ENCODE assay signal across 10 mouse cellular contexts in genomic region chr3:104671543-104671942, GRCm38 (mm10). TPM values are rescaled to one million over a fixed set of nuclear protein-coding genes. Genes with fewer than 3 reads are reported as not detected.
A peak's percentile ranks its signal among the peaks of the same experiment; 100 is the strongest.
DNase-seq lines count a peak whose midpoint lies in the region; ATAC-seq and TF ChIP-seq lines count a peak whose summit lies in the region.
"Had no signal": no experiment of that assay in that cellular context is flagged by ENCODE, and none has a peak within 500 bp of the region (broad histone marks: within the 10 kb centered on the region; RNA-seq: fewer than 3 reads in every experiment).

No protein-coding gene starts in this region.

- peak; percentile 66 to 76 for DNase-seq in cerebellum, postnatal 10 days
- no peak for DNase-seq in cerebellum, adult 11 months
- DNase-seq in lung, adult 2 months, result peak; percentile 14
- no peak for DNase-seq in lung, postnatal 36 days
- DNase-seq in thymus, adult 2 months, result peak; percentile 40
- no peak for DNase-seq in kidney, postnatal 36 days
- DNase-seq in heart, postnatal 4 days, result no peak
- DNase-seq: adrenal gland, adult 2 months; gastrocnemius, postnatal 10 days had no signal

- no peaks in the 10 kb centered on the region for H3K36me3 ChIP-seq in liver, embryonic 16.5 days (ENCODE audit: control insufficient read depth, insufficient read depth)
- H3K36me3 ChIP-seq in thymus, adult 2 months (ENCODE audit: control insufficient read depth, insufficient read depth, low read length), result no peaks in the 10 kb centered on the region

- ATAC-seq in liver, embryonic 16.5 days (ENCODE audit: low read depth), result peak; percentile 82

- WGBS in lung, adult 2 months, result 59% methylated on average over 6 of the region's 6 CpGs
- WGBS in liver, embryonic 16.5 days (ENCODE audit: insufficient replicate concordance), result 26% methylated on average over 6 of the region's 6 CpGs
- whole genome bisulfite sequencing in thymus, adult 2 months, result 25% methylated on average over 6 of the region's 6 CpGs

- H3K9ac ChIP-seq in liver, embryonic 16.5 days (ENCODE audit: low read depth, low read length), result peak overlapping the region; percentile 68

- peak overlapping the region; percentile 95 for H3K27ac ChIP-seq in liver, embryonic 16.5 days (ENCODE audit: low read length)
- H3K27ac ChIP-seq in thymus, adult 2 months (ENCODE audit: control insufficient read depth, insufficient read depth, low read length), result peak overlapping the region; percentile 7; the same call in 1 of the 2 replicates

- H3K4me3 ChIP-seq in lung, adult 2 months (replicated peaks; ENCODE audit: extremely low read depth, low read depth, low read length), result no peak overlapping the region
- H3K4me3 ChIP-seq in liver, embryonic 16.5 days (ENCODE audit: low read depth, low read length), result peak overlapping the region; percentile 36
- no peak overlapping the region for H3K4me3 ChIP-seq in thymus, adult 2 months (ENCODE audit: control insufficient read depth, insufficient read depth, low read length)

- H3K9me3 ChIP-seq in liver, embryonic 16.5 days (replicated peaks; ENCODE audit: control insufficient read depth, low read length), result no peaks in the 10 kb centered on the region

- peak overlapping the region; percentile 81 for H3K4me2 ChIP-seq in liver, embryonic 16.5 days (ENCODE audit: low read depth, low read length)

- no peak for TF ChIP-seq POLR2A in lung, adult 2 months (IDR thresholded peaks at IDR 0.05; ENCODE audit: borderline replicate concordance, extremely low read depth, low read depth, low read length)
- no peak for TF ChIP-seq POLR2A in thymus, adult 2 months (IDR thresholded peaks at IDR 0.05; ENCODE audit: control insufficient read depth, extremely low read depth, insufficient read depth, low read length, poor library complexity)

- no peaks in the 10 kb centered on the region for H3K27me3 ChIP-seq in liver, embryonic 16.5 days (ENCODE audit: control insufficient read depth, insufficient read depth, low read depth, low read length)
- H3K27me3 ChIP-seq in thymus, adult 2 months (ENCODE audit: control insufficient read depth, insufficient read depth, low read length), result no peaks in the 10 kb centered on the region

- no peak for TF ChIP-seq CTCF in lung, adult 2 months (IDR thresholded peaks at IDR 0.05; ENCODE audit: insufficient read depth, low read length)
- TF ChIP-seq CTCF in thymus, adult 2 months (IDR thresholded peaks at IDR 0.05; ENCODE audit: borderline replicate concordance, control insufficient read depth, extremely low read depth, insufficient read depth, low read length, poor library complexity), result no peak

- peaks cover 11% of the 10 kb centered on the region for H3K4me1 ChIP-seq in lung, adult 2 months (ENCODE audit: control insufficient read depth, insufficient read depth, low read length)
- peaks cover 70% of the 10 kb centered on the region for H3K4me1 ChIP-seq in liver, embryonic 16.5 days (ENCODE audit: control insufficient read depth, low read depth, low read length)
- H3K4me1 ChIP-seq in thymus, adult 2 months (replicated peaks; ENCODE audit: control insufficient read depth, insufficient read depth, low read length), result peaks cover 42% of the 10 kb centered on the region

RNA-seq across cellular contexts. Expression of gene Slc16a1, which starts 33.1 kb away (rescaled TPM):
- polyA plus RNA-seq in lung, adult 2 months (2012; rRNA removed), result 14.5 and 15.7 TPM in 2 replicates
- 87.4 and 87.5 TPM in 2 replicates for polyA plus RNA-seq in liver, embryonic 16.5 days (2015; fragmentation: Nextera tagmentation; extraction: Ambion mirVana)
- polyA plus RNA-seq in thymus, adult 2 months (2012; rRNA removed), result 54.9 and 80.5 TPM in 2 replicates
- total RNA-seq in heart, postnatal 4 days (2021), result 100 to 1,000 TPM; 178 to 191 TPM

Comparison
In these comparisons a context has a peak if more than half of its experiments do, and no peak if none do; other contexts are left out.
1. DNase-seq: peak in cerebellum, postnatal 10 days (2 of 2), lung, adult 2 months (single experiment) and thymus, adult 2 months (single experiment); none in cerebellum, adult 11 months (single experiment), lung, postnatal 36 days (single experiment), kidney, postnatal 36 days (0 of 2) and heart, postnatal 4 days (single experiment).